Mouse (Mus musculus) lung, adult 18-20 months (tissue): ENCODE data around the gene Apoc1.
A peak's percentile ranks its signal among the peaks of the same experiment; 100 is the strongest.

Experiments used
- DNase-seq, 2 experiments: peaks; one replicate each; pipeline ENCODE4 v3.0.0; 2022; ENCODE audit warnings: mixed read lengths in 2 of 2

Apoc1 gene

DNA sequence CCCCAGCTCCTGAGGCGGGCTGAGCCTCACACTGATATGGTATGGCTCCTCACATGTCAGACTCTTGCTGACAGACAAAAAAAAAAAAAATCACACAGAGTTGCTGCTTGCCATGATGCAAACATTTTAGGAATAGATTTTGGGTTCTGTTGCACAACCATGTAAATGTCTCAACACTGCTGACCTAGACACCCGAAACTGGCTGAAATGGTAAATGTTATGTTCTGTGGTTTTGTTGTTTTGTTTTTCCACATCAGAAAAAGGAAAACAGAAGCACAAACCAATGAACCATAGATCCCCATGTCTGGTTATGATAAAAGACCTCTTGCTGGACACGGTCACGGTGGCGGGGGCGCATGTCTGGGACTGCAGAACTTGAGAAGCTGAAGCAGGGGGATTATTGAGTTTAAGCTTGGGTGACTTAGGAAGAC, 8.7 kb downstream of the Apoc1 start:
- no peak for DNase-seq

DNA sequence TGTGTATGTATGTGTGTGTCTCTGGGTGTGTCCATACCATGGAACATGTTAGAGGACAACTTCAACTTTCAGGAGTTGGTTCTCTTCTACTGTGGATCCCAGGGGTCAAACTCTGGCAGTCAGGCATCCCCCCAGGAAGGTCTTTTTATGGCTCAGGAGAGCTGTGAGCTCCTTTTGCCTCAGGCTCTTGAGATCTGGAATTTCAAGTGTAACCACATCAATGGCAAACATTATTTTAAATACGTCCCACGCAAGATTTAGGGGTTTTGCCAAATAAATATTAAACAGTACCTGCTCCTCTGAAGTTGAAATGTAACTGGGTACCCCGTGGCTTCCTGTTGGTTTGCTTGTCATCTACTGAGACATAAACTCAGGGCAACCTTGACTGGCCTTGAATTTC, 9.5 kb downstream of the Apoc1 start:
- no peak for DNase-seq

DNA sequence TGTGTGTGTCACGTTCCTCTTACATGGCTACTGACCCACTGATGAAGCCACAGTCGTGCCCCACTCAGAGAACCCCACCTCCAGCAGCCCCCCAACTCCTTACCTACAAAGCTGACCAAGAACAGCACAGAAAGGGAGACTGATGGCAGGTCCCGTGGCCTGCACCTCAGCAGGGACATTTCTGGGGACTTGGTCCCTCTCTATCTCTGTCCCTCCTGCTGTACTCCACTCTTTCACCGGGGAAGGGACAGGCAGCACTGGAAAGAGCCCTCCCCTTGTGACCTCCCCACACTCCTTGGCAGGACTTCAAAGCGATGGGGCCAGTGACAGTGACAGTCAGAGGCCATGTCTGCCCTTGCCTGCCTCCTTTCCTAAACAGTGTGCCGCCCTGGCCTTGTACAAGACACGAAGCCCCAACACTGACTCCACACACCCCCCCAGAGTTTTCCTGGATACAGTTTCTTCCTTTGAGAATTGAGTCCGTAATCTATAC, 11.2 kb downstream of the Apoc1 start, which contains the start of the genes Gm44805 and Apoc4:
Gene Gm44805, minus strand, starts transcription at position 222 of the 493 bp plus-strand sequence.
Gene Apoc4, minus strand, starts transcription at position 278 of the 493 bp plus-strand sequence.
- no peak for DNase-seq

DNA sequence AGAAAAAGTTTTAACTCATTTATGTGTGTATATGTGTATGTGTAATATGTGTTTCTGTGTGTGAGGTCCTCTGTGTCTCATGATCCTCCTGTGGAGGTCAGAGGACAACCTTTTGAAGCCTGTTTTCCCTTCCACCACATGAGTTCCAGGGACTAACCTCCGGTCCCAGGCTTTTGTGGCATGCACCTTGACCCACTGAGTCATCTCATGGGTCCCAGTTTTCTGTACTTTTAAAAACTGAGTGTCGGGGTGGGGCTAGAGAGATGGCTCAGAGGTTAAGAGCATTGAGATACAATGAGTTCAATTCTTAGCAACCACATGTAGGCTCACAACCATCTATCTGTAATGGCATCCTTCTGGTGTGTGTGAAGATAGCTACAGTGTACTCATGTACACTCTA, 11.8 kb downstream of the Apoc1 start:
- no peak for DNase-seq

DNA sequence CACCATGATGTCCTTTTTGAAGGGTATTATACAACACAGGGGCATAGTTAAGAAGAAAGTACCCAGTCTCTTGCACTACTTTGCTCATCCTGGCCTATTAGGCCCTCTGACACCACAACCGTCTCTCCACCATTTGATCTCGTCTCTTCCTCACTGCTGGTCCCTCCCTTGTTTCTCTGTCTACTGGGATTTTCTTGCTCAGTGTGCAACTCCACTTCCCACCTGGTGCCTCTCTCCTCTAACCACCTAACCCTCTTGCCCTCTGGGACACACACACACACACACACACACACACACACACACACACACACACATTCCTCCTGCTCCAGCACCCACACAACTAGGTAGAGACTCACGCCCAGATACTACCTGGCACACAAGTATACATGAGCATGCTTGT, 13.6 kb downstream of the Apoc1 start:
- no peak for DNase-seq

DNA sequence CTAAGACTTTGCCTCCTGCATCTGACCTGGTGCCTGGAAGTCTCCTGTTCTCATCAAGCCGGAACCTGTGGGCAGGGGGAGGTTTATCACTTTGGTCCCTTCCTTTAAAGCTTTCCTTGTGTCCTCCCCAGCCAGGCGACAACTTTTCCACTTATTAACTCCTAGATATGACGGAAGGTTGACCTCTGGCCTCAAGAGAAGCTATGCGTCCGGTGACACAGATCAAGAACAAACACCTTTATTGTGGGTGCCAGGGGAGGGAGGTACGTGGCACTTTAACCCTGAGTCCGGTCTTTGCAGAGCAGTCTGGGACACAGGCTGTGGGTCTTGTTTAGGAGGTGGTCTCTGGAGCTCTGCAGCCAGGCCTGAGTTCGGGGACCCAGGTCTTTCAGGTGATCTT, 14.6 kb downstream of the Apoc1 start, which contains the start of gene Apoc2:
Gene Apoc2, minus strand, starts transcription at position 70 of the 400 bp plus-strand sequence.
- DNase-seq, result no peak

DNA sequence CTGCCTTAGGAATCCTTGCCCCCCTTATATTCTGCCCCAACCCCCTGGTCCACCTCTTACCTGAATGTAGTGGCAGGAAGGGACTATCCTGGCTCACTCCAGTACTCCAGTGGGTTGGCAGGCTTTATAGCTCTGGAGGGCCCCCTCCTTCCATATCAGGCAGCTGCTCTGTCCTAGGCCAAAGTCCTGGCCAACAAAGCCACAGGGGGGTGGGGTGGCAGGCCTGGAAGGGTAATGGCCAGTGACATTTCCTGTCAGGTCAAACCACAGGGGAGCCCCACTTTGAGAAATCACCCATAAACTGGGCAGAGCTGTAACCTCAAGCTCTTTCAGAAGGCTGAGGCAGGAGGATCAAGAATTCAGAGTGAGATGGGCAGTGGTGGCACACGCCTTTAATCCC, 15.8 kb downstream of the Apoc1 start:
- no peak for DNase-seq

DNA sequence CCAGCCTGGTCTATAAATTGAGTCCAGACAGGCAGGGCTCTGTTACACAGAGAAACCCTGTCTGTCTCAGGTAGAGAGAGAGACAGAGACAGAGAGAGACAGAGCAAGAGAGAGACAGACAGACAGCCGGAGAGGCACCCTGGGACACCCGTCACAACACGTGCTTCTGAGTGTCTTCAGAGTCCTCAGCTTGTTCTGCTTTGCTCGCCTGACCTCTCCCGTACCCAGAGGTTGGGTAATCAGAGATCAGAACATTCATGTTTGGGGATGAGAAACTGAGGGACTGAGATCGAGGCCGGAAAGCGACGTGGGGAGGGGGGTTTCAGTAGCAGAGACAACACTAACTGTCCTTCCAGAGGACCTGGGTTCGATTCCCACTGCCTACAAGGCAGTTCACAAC, 16.6 kb downstream of the Apoc1 start:
- DNase-seq, result no peak

DNA sequence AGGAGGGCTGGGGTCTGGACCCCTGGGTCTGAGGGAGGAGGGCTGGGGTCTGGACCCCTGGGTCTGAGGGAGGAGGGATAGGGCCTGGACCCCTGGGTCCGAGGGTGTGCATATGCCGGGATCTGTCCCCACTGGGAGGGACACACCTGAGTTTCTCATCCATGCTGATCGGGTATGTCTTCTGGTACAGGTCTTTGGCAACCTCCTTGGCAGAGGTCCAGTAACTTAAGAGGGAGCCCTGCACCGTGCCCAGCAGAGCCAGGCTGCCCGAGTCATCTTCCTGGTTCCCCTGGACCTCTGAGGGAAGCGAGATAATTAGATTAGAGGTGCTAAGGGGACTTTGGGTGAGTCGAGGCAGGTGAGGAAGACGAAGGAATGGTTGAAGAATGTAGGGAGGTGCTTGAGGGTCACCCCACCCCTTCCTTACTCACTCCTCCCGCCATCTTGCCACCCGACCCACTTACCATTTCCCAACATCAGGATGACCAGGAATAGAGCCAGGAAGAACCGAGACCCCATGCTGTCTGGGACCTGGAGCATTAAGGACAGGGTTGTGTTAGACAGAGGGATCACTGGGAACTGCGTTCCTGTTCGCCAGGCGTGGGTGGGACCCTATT, 19.3 kb downstream of the Apoc1 start:
- DNase-seq, result peak in 1 of 2 experiments; percentile 28

DNA sequence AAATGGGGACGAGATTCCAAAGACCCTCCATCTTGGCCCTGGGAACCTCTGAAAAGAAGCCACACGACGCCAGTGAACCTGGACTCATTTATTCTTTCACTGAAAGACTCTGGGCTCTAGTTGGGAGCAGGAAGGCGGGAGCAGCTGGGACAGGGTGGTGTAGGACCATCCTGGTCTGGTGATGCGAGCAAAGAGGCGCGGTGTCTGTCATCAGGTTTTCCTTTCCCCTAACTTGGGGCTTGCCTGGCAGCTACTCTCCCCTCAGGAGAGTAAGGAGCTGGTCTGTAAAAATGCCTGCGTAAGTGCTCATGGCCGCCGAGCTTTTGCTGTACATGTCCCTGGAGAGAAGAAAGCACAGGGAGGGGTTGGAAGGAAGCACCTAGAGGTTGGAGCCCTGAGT, 20.9 kb downstream of the Apoc1 start:
- DNase-seq, result no peak

DNA sequence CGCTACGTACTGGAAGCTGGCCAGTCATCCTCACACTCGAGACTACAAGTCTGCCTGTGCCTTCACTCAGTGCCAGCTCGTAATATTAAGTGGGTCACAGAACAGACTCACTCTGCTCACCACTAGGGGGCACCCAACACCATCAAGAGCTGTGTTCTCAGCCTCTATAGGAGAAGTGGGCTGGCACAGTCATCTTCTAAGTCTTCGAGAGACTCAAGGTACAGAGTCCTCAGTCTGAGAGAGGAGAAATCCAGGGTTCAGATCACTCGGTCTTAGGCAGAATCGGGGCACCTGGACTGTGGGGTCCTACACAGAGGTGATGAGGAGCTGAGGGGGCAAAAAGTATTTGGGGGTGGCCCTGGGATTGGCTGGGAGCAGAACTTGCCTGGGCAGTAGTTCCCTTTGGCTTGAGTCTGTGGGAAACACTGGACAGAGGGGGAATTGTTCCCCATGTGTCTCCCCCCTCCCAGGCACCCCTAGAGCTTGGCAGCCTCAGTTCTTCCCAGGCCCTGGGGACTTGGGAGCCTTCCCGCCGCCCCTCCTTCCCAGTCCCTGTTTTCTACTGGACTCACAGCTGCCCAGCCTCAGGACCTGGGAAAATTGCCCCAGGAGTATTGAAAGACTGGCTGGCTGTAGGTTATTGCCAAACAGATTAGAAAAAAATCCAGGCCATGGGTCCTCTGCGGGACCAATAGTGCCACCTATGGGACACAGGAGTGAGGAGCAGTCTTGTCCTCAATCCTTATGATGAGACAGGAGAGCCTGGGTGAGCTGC, 23.3 kb downstream of the Apoc1 start:
- peak; percentile 91 to 93 for DNase-seq

DNA sequence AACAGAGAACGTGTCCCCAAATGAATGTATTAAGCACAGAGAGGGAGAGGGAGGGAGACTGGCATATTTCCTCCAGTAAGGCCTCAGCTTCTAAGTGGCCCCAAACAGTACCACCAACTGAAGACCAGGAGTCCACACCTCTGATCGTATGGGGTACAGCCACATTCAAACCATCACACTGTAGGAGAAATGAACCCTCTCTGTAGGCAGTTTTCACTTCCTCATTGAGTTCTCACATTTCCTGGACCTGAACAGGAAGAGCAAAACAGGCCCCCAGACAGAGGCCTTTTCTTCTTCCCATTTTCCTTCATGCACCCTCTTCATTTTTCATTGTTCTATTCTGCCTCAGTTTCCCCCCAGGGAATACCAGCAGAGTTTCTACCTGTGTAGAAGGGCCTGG, 25.0 kb downstream of the Apoc1 start:
- DNase-seq, result no peak

DNA sequence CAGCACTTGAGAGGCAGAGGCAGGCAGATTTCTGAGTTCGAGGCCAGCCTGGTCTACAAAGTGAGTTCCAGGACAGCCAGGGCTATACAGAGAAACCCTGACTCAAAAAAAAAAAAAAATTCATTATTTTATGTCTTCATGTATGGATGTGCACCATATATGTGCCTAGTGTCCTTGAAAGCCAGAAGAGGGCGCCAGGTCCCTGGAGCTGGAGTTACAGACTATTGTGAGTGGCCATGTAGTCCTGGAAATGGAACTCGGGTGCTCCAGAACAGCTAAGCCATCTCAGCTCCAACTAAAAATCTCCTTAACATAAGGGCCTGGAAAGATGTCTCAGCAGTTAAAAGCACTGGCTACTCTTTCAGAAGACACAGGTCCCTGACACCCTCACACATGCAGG, 25.7 kb downstream of the Apoc1 start:
- no peak for DNase-seq

DNA sequence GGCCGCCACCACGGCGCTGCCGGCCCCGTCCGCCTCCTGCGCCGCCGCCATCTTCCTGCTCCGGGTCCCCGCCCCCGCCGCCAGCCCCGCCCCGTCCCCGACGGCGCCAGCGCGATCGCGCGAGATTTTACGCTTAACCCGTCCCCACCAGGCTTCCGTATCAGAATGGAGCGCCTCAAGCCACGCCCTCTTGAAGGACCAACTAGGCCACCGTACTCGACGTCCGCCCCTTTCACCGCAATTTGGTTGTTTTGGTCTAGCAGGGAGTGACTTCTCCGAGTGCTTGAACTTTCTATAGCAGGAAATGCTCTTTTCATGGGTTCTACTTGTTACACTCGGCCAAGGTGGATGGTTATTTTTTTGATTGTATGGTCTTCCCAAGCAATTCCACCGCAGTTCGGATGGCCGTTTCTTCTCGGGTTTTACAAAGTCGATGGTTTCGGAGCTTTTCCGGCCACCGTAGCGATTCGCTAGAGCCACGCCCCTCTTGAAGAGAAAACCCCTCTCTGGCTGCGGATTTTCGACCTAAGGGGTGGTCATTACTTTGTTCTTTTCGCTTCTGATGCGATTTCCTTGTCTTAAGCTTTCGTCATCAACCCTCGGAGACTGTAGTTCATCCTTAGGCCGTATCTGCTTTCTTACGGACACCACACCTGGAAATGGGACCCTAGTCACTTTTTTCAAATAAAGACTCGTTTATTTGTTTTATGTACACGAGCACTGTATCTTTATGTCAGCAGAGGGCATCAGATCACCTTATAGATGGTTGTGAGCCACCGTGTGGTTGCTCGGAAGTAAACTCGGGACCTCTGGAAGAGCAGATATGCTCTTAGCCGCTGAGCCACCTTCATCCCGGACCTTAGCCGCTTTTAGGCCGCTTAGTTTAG, 27.3 kb downstream of the Apoc1 start, which contains the start of gene Clptm1:
Gene Clptm1, minus strand, starts transcription at position 79 of the 887 bp plus-strand sequence.
- peak; percentile 97 to 98 for DNase-seq

DNA sequence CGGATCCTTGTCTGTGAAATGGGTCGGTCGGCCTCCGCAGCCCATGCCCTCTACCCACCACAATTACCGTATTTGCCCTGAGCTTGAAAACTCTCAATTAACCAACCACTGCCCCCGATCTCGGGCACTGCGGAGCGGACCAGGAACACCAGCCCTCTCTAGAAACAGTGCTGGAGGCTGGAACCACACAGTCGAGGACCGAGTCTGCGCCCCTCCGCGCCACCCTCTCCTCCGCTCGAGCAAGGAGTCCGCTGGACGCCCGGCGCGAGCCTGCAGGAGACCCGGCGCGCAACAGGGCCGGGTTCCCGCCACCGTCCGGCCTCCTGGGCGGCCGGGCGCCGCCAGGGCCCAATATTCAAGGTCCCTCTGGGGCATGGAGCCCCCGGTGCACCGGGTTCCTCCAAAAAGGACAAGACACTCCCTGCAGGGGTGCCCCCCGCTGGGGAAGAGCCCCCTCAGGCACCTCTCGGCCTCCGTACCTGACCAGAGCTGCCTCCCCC, 28.0 kb downstream of the Apoc1 start:
- DNase-seq, result no peak

DNA sequence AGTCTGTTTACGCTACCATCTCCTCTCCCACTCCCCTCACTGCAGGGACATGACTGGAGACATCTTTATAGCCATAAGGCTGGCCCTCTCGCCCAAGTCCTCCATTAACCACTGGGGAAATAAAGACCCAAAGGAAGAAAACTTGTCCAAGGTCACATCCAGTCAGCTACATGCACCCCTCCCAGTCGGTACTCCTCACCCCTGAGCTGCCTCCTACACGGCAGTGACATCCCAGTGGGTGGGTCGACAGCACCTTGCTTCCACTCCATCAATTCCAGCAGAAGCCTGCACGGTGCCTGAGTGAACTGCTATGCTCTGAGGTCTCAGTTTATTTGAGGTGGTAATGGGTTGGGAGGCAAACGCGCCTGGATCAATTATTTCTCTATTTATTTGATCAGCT, 28.5 kb downstream of the Apoc1 start:
- DNase-seq, result no peak

DNA sequence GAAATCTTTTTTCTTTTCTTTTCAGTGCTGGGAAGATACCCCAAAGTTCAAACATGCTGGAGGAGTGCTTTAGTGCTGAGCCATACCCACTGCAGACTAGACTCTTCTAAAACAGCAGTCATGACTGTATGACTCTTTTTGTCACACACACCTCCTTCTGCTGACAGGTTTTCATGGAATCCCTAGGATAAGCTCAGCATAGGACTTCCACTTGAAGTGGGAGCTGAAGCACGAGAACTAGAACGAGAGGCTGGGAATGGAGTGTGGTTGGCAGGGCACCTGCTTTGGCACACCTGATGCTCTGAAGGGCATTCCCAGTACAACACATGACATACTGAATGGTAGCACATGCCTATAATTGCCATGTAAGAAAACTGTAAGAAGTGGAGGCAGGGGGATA, 39.8 kb downstream of the Apoc1 start:
- DNase-seq, result no peak

DNA sequence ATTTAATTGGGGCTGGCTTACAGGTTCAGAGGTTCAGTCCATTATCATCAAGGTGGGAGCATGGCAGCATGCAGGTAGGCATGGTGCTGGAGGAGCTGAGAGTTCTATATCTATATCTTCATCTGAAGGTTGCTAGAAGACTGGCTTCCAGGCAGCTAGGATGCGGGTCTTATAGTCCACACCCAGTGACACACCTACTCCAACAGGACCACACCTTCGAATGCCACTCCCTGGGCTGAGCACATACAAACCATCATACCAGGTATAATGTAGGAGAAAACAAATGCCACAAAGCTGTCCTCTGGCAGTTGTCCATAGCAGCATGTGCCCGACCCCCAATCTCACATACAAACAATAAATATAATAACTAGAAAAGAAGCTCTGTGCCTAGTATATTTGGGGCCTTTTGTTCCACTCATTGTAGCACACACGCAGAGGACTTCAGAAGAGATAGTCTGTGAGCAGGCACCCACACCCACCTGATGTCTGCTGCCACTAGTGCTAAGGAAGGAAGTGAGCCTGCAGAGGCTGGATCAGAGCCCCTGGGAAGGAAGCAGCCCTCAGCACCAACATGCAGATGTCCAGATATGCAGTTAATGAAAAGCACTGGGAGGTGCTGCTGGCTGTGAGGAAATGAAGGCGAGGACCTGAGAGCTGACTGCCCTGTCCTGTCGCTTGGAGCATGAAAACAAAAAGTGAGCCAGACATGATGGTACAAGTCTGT, 41.2 kb downstream of the Apoc1 start:
- DNase-seq, result peak in 1 of 2 experiments; percentile 24

DNA sequence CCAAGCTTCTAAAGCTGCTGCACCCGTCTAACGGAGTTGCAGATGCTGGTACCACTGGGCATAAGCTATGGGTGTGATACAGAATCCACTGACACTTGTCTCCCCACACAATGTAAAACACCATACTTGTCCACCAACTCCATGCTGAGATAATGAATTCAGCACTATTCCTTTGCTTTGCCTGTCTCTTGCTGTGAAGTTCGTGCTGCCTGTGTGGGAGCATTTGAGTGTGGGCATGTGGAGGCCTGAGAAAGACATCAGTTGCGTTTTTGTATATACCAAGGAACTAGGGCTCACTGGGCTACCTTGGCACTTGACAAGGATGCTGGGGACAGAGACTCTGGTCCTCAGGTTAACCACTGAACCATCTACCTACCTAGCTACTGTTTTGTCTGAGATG, 51.2 kb downstream of the Apoc1 start:
- DNase-seq, result no peak
